Mouse (Mus musculus): ENCODE data around the gene Alkbh2.

- TF ChIP-seq POLR2A (IDR thresholded peaks at IDR 0.05; ENCODE audit: insufficient read depth, low read length): no peak
- TF ChIP-seq CTCF (IDR thresholded peaks at IDR 0.05; ENCODE audit: low read depth, low read length): no peak
These were observed 26.7 kb upstream of the Alkbh2 start for GRCm38 (mm10) chr5:114154765-114155164.

Data from ES-Bruce4 (cell line).